Mouse (Mus musculus) heart, adult 2 months (tissue): ENCODE data around the gene Ccdc157. TPM values are rescaled to one million over a fixed set of nuclear protein-coding genes. Genes with fewer than 3 reads are reported as not detected.

ENCODE experiments used
- DNase-seq, 2 experiments: peaks; one replicate each; pipeline ENCODE4 v3.0.0; 2021
- H3K27ac ChIP-seq: fragments of 200-600 bp; 2 replicates; pipeline ENCODE4 v1.8.1; 2022
- H3K27me3 ChIP-seq: fragments of 200-500 bp; 2 replicates; pipeline ENCODE4 v1.6.1; 2012; ENCODE audit warnings: mild to moderate bottlenecking, low read length, inconsistent platforms, mixed read lengths; ENCODE audit not compliant: control insufficient read depth, insufficient read depth
- H3K36me3 ChIP-seq: fragments of 200-500 bp; 2 replicates; pipeline ENCODE4 v1.6.1; 2012; ENCODE audit warnings: low read length, inconsistent platforms; ENCODE audit not compliant: control insufficient read depth, insufficient read depth
- H3K4me1 ChIP-seq: fragments of 200-500 bp; 2 replicates; pipeline ENCODE4 v1.6.1; 2011; ENCODE audit warnings: low read length; ENCODE audit not compliant: control insufficient read depth, insufficient read depth
- H3K4me3 ChIP-seq: fragments of 200-600 bp; 2 replicates; pipeline ENCODE4 v1.8.1; 2022
- H3K79me2 ChIP-seq: fragments of 200-500 bp; replicated peaks from 2 replicates; pipeline ENCODE4 v1.6.1; 2012; ENCODE audit warnings: mild to moderate bottlenecking, inconsistent platforms, low read length, moderate library complexity, mixed read lengths; ENCODE audit not compliant: control insufficient read depth, insufficient read depth
- H3K9ac ChIP-seq: fragments of 200-500 bp; 2 replicates; pipeline ENCODE4 v1.6.1; 2012; ENCODE audit warnings: low read depth, mild to moderate bottlenecking, control low read depth, inconsistent platforms, low read length, mixed read lengths
- CTCF ChIP-seq: fragments of 200-600 bp; IDR thresholded peaks from 2 replicates; pipeline ENCODE4 v1.8.1; 2022; ENCODE audit warnings: antibody characterized with exemption, mild to moderate bottlenecking, moderate library complexity
- EP300 ChIP-seq: fragments of 200-500 bp; IDR thresholded peaks from 2 replicates; pipeline ENCODE4 v1.6.1; 2011; ENCODE audit warnings: low read depth, low read length, control low read depth; ENCODE audit not compliant: insufficient read depth
- POLR2A ChIP-seq: fragments of 200-500 bp; IDR thresholded peaks from 2 replicates; pipeline ENCODE4 v1.6.1; 2011; ENCODE audit warnings: mild to moderate bottlenecking, low read depth, low read length, control low read depth; ENCODE audit not compliant: insufficient read depth
- WGBS: fragments of 180-500 bp; shearing (Covaris S2); methylation state at CpG from one replicate; pipeline ENCODE4 v1.1.7; 2018; 5-methylcytosine and 5-hydroxymethylcytosine counted together
- intact Hi-C: fragments of 180-260 bp; cut with DNase I; formaldehyde crosslinking; loops from one replicate; pipeline ENCODE4 v1.15.1; 2025
- polyA plus RNA-seq: library from polyadenylated mRNA; depleted of rRNA; stranded (reverse); fragments of >200 nt; gene quantifications from 2 replicates; pipeline ENCODE4 v1.2.3, GENCODE M21; 2012
- total RNA-seq, 2 experiments: library from RNA; stranded (reverse); gene quantifications; 2 replicates each; pipeline ENCODE4 v1.2.3; 2021

The Ccdc157 gene
- total and polyA plus RNA-seq, 3 experiments = 4.5 to 6.7 (median 4.6) TPM

GRCm38 (mm10) chr11:4122742-4123579 lies 37.1 kb downstream of the Ccdc157 start, which contains the start of gene Sec14l2:
Sec14l2 (minus strand) TSS chr11:4123415.
- Histone ChIP-seq H3K4me1 (no peaks in the 10 kb centered on the region), H3K4me3 (no peak within 1 kb of the TSS), H3K27ac (no peak within 1 kb of the TSS), H3K27me3 (no peaks in the 10 kb centered on the region), H3K79me2 (no peaks in the 10 kb centered on the region), H3K36me3 (no peaks in the 10 kb centered on the region), H3K9ac (no peak within 1 kb of the TSS)
- 63% methylated on average over 10 of the region's 10 CpGs for WGBS
- no peak for TF ChIP-seq CTCF
- DNase-seq = no peak
- intact Hi-C loops = no loop called here

GRCm38 (mm10) chr11:4122226-4122625 lies 37.9 kb downstream of the Ccdc157 start:
- no peak for TF ChIP-seq EP300
- TF ChIP-seq CTCF = no peak
- TF ChIP-seq POLR2A = no peak
- intact Hi-C loops = no loop called here

GRCm38 (mm10) chr11:4121691-4122090 lies 38.4 kb downstream of the Ccdc157 start:
- no peaks in the 10 kb centered on the region for H3K27me3 ChIP-seq
- intact Hi-C loops = no loop called here
- no peak overlapping the region for H3K9ac ChIP-seq
- H3K79me2 ChIP-seq = no peaks in the 10 kb centered on the region
- no peak for DNase-seq
- whole genome bisulfite sequencing = 86% methylated on average over 3 of the region's 3 CpGs
- no peaks in the 10 kb centered on the region for H3K36me3 ChIP-seq
- H3K4me1 ChIP-seq = peaks cover 8% of the 10 kb centered on the region
- H3K4me3 ChIP-seq = no peak overlapping the region
- no peak for TF ChIP-seq EP300
- TF ChIP-seq CTCF = no peak
- TF ChIP-seq POLR2A = no peak
- no peak overlapping the region for H3K27ac ChIP-seq

More at GRCm38 (mm10) chr11:4122226-4122625, 37.9 kb downstream of the Ccdc157 start:
- Histone ChIP-seq H3K27me3 (no peaks in the 10 kb centered on the region), H3K27ac (no peak overlapping the region), H3K79me2 (no peaks in the 10 kb centered on the region), H3K9ac (no peak overlapping the region), H3K4me1 (peaks cover 5% of the 10 kb centered on the region; the same call in 1 of the 2 replicates), H3K4me3 (no peak overlapping the region), H3K36me3 (no peaks in the 10 kb centered on the region)
- DNase-seq = no peak
- WGBS = 84% methylated on average over 5 of the region's 5 CpGs

- Histone ChIP-seq H3K36me3 (no peaks in the 10 kb centered on the region), H3K27ac (no peak overlapping the region), H3K79me2 (no peaks in the 10 kb centered on the region), H3K9ac (no peak overlapping the region), H3K27me3 (no peaks in the 10 kb centered on the region), H3K4me3 (no peak overlapping the region), H3K4me1 (peaks cover 8% of the 10 kb centered on the region)
- WGBS = 25% methylated on average over 5 of the region's 5 CpGs
- no peak for TF ChIP-seq POLR2A
- TF ChIP-seq CTCF = no peak
- intact Hi-C loops = no loop called here
- no peak for DNase-seq
Measured at GRCm38 (mm10) chr11:4119635-4120034, 40.5 kb downstream of the Ccdc157 start.

- Histone ChIP-seq H3K36me3 (no peaks in the 10 kb centered on the region), H3K27me3 (no peaks in the 10 kb centered on the region), H3K4me1 (peaks cover 8% of the 10 kb centered on the region), H3K9ac (peak overlapping the region; percentile 72), H3K27ac (0 out of 2 replicates have a peak overlapping the region, but pooled peaks have one; percentile 7), H3K79me2 (no peaks in the 10 kb centered on the region), H3K4me3 (peak overlapping the region; percentile 59)
- intact Hi-C loops = no loop called here
- peak; percentile 69 to 74 for DNase-seq
- 1% methylated on average over 41 of the region's 41 CpGs for WGBS
- TF ChIP-seq CTCF (no peak), POLR2A (0 out of 2 replicates have a peak, but pooled peaks have one; percentile 23), EP300 (no peak)
Measured at GRCm38 (mm10) chr11:4118081-4118921, 41.8 kb downstream of the Ccdc157 start.
